Mouse (Mus musculus) liver, postnatal 0 days (tissue): ENCODE results near the gene Mnt.

ENCODE experiments used
- CTCF ChIP-seq: sonication (generic); IDR thresholded peaks from 2 replicates; pipeline ENCODE4 v1.5.1; 2016; ENCODE audit warnings: antibody characterized with exemption, low read depth
- EP300 ChIP-seq: IDR thresholded peaks from 2 replicates; pipeline ENCODE4 v1.6.1; 2016; ENCODE audit warnings: antibody characterized with exemption, low read depth, mild to moderate bottlenecking

DNA sequence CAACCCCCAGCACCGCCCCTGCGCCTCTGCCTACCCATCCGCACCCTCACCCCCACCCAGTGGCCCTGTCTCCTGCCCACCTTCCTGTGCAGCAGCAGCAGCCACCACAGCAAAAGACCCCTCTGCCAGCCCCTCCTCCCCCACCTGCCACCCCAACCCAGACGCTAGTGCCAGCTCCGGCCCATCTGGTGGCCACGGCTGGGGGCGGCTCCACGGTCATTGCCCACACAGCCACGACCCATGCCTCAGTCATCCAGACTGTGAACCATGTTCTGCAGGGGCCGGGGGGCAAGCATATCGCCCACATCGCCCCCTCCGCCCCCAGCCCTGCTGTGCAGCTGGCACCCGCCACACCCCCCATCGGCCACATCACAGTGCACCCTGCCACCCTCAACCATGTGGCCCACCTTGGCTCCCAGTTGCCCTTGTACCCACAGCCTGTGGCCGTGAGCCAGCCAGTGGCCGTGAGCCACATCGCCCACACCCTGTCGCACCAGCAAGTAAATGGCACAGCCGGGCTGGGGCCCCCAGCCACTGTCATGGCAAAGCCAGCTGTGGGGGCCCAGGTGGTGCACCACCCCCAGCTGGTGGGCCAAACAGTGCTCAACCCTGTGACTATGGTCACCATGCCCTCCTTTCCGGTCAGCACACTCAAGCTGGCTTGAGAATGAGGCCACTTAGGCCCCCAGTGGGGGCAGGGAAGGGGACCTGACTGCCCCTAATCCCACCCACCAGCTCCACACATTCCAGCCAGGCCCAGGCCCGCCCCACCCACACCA is 12.1 kb downstream of the Mnt start:
- no peak for TF ChIP-seq CTCF
- TF ChIP-seq EP300, result no peak
